Mouse (Mus musculus) stomach, embryonic 14.5 days (tissue): Measurements from ENCODE around the gene Prss16. TPM values are rescaled to one million over a fixed set of nuclear protein-coding genes. Genes with fewer than 3 reads are reported as not detected.
A peak's percentile ranks its signal among the peaks of the same experiment; 100 is the strongest.

Experiments
- ATAC-seq: fragments of 200-750 bp; cut with Nextera tagmentation; 2 replicates; pipeline ENCODE4 v1.8.0; 2017; ENCODE audit warnings: low read depth, moderate TSS enrichment; ENCODE audit not compliant: insufficient number of reproducible peaks, insufficient read depth, low FRiP score
- H3K27ac ChIP-seq: fragments of 300-500 bp; sonication (generic); 2 replicates; pipeline ENCODE4 v1.5.1; 2014; ENCODE audit warnings: mild to moderate bottlenecking, low read length, moderate library complexity, mixed read lengths
- H3K27me3 ChIP-seq: fragments of 300-500 bp; sonication (generic); 2 replicates; pipeline ENCODE4 v1.6.1; 2014; ENCODE audit warnings: low read length, control low read depth, mixed read lengths; ENCODE audit not compliant: control insufficient read depth, insufficient read depth
- H3K36me3 ChIP-seq: fragments of 300-500 bp; sonication (generic); 2 replicates; pipeline ENCODE4 v1.6.1; 2014; ENCODE audit warnings: mild to moderate bottlenecking, control low read depth, low read length, moderate library complexity, mixed read lengths; ENCODE audit not compliant: control insufficient read depth, insufficient read depth
- H3K4me1 ChIP-seq: fragments of 300-500 bp; sonication (generic); 2 replicates; pipeline ENCODE4 v1.6.1; 2014; ENCODE audit warnings: low read length, control low read depth, mixed read lengths; ENCODE audit not compliant: control insufficient read depth, insufficient read depth
- H3K4me2 ChIP-seq: fragments of 300-500 bp; sonication (generic); replicated peaks from 2 replicates; pipeline ENCODE4 v1.6.1; 2014; ENCODE audit warnings: low read depth, low read length, control low read depth
- H3K4me3 ChIP-seq: fragments of 300-500 bp; sonication (generic); 2 replicates; pipeline ENCODE4 v1.5.1; 2014; ENCODE audit warnings: low read depth, low read length, control low read depth
- H3K9ac ChIP-seq: fragments of 300-500 bp; sonication (generic); replicated peaks from 2 replicates; pipeline ENCODE4 v1.6.1; 2014; ENCODE audit warnings: low read depth, mild to moderate bottlenecking, control low read depth, low read length, moderate library complexity, mixed read lengths
- H3K9me3 ChIP-seq: fragments of 300-500 bp; sonication (generic); 2 replicates; pipeline ENCODE4 v1.6.1; 2016; ENCODE audit warnings: low read depth, low read length, control low read depth; ENCODE audit not compliant: control insufficient read depth
- WGBS: fragments of 180-500 bp; shearing (Covaris S2); extraction: QIAGEN DNeasy Blood & Tissue Kit; methylation state at CpG from one replicate; pipeline ENCODE4 v1.1.7; 2014; 5-methylcytosine and 5-hydroxymethylcytosine counted together
- polyA plus RNA-seq: library from polyadenylated mRNA; unstranded; fragments of >200 nt; fragmentation: Nextera tagmentation; extraction: Ambion mirVana; gene quantifications from 2 replicates; pipeline ENCODE4 v1.2.1, GENCODE M21; 2014

Prss16 gene
- polyA plus RNA-seq, 1 experiment from 2014 or later, result 0.75 TPM

DNA sequence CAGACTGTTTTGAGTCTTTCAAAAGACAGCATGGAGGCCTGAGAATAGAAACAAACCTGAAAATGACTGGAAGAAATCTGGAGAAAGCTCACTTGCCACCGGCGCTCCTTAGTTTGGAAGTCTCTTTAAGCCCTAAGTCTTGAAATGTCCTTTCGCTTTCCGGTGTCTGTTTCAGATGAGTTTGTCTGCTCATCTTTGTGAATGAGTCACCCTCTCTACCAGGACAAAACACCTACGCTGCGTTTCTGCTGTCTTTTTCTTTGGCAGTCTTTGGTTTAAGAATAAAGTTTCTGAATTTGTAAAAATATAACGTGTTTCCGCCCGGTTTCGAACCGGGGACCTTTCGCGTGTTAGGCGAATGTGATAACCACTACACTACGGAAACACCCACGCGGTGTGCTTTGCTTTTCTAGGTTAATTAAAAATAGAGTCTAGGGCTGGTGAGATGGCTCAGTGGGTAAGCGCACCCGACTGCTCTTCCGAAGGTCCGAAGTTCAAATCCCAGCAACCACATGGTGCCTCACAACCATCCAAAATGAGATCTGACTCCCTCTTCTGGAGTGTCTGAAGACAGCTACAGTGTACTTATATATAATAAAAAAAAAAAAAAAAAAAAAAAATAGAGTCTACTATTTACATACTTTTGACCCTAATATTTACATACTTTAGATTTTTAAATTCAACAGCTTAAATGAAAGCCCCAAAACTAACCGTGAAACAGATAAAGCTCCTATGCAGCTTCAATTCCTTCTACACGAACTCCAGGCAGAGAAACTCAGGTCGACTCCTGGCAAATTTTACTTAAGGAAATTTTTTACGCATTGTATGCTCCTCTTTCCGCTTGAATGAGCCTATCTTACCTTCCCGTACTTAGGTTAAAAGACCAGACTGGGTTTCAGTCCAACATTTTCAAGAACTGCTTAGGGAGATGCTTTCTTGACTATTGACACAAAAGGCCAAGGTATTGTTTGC lies 6.2 kb upstream of the Prss16 start:
- peak; percentile 81 for ATAC-seq
- 0 out of 2 replicates have a peak, but pooled peaks cover 4% of the 10 kb centered on the region for H3K4me1 ChIP-seq
- WGBS, result 15% methylated on average over 27 of the region's 27 CpGs
- H3K4me2 ChIP-seq, result 0 out of 2 replicates have a peak overlapping the region, but pooled peaks have one; percentile 33
- H3K9ac ChIP-seq, result no peak overlapping the region
- H3K4me3 ChIP-seq, result peak overlapping the region; percentile 8
- H3K36me3 ChIP-seq, result no peaks in the 10 kb centered on the region
- no peaks in the 10 kb centered on the region; the same call in 1 of the 2 replicates for H3K9me3 ChIP-seq
- peaks cover 34% of the 10 kb centered on the region for H3K27me3 ChIP-seq
- H3K27ac ChIP-seq, result no peak overlapping the region

- no peaks in the 10 kb centered on the region; the same call in 1 of the 2 replicates for H3K9me3 ChIP-seq
- no peak overlapping the region for H3K27ac ChIP-seq
- peaks cover 42% of the 10 kb centered on the region for H3K27me3 ChIP-seq
- no peak for ATAC-seq
- H3K36me3 ChIP-seq, result no peaks in the 10 kb centered on the region
- H3K4me3 ChIP-seq, result peak overlapping the region; percentile 5; the same call in 1 of the 2 replicates
- WGBS, result 14% methylated on average over 17 of the region's 17 CpGs
- H3K4me1 ChIP-seq, result 0 out of 2 replicates have a peak, but pooled peaks cover 4% of the 10 kb centered on the region
- no peak overlapping the region for H3K9ac ChIP-seq
- H3K4me2 ChIP-seq, result peak overlapping the region; percentile 33
Observed at GRCm38 (mm10) chr13:22014411-22014845, 4.9 kb upstream of the Prss16 start.

DNA sequence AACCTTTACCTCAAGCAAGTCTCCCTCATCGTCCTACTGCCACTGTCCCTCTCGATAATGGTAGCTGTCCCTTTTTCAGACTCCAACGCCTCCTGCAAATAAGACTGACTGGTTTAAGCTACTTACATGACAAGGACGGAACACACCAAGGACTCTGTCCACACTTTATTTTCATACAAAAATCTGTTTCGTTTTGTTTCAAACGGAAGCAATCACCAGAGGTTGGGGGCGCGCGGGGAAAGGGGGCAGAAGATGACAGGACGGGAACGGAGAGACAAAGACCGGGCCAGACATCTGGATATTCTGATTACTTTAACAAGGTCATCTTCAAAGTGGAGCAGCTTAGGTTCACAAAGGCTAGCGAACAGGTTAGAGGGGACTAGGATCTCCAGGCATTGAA lies 4.2 kb upstream of the Prss16 start:
- WGBS, result 23% methylated on average over 13 of the region's 13 CpGs
- 0 out of 2 replicates have a peak, but pooled peaks cover 4% of the 10 kb centered on the region for H3K4me1 ChIP-seq
- H3K36me3 ChIP-seq, result no peaks in the 10 kb centered on the region
- ATAC-seq, result no peak
- H3K27ac ChIP-seq, result no peak overlapping the region
- H3K4me3 ChIP-seq, result no peak overlapping the region
- H3K9me3 ChIP-seq, result no peaks in the 10 kb centered on the region; the same call in 1 of the 2 replicates
- H3K27me3 ChIP-seq, result peaks cover 49% of the 10 kb centered on the region
- no peak overlapping the region for H3K4me2 ChIP-seq
- no peak overlapping the region for H3K9ac ChIP-seq

DNA sequence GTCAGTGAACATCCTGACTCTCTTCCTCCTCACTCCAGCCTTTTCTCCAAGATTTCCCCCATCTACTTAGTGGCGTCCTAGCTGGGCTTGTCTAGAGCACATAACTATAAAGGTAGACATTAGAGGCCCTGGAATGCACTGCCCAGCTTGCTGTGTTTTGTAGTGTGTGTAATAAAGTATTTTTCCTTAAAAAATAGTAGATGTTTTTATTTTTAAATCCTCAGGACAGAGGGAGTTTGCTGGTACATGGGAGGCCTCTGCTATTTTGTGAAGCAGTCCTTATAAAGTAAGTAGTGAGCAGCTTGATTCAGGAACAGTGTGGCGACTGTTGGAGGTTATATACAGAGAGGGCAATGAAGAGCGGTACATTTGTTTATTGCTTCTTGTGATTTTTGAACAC lies 835 bp downstream of the Prss16 start:
- peaks cover 64% of the 10 kb centered on the region for H3K27me3 ChIP-seq
- WGBS, result 81% methylated on average over 3 of the region's 3 CpGs

DNA sequence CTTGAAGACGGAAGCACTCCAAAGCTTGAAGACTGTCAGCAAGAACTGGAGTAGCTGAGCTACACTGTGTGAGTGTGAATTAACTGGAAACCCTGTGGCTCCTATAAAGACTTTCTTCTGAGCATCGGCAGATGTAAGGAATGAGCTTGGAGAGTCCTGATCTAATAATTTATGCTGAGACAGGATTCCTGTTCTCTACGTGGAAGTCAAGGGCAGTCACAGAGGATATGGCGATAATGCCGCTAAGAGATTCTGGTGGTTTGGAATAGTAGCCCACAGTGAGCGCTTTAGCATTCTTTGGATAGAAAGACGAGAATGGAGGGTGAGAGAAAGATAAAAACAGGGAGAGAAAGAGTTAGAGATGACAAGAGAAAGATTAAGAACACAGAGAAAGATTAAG lies 1.7 kb downstream of the Prss16 start:
- no peak for ATAC-seq
- 53% methylated on average over 7 of the region's 7 CpGs for WGBS
- Histone ChIP-seq H3K4me3 (no peak overlapping the region), H3K27ac (no peak overlapping the region), H3K27me3 (peaks cover 65% of the 10 kb centered on the region), H3K9ac (no peak overlapping the region), H3K4me1 (peaks cover 4% of the 10 kb centered on the region; the same call in 1 of the 2 replicates), H3K9me3 (no peaks in the 10 kb centered on the region), H3K36me3 (no peaks in the 10 kb centered on the region), H3K4me2 (no peak overlapping the region)

More for the DNA sequence above, 835 bp downstream of the Prss16 start:
- peaks cover 4% of the 10 kb centered on the region; the same call in 1 of the 2 replicates for H3K4me1 ChIP-seq
- H3K9ac ChIP-seq, result no peak overlapping the region
- H3K9me3 ChIP-seq, result no peaks in the 10 kb centered on the region
- no peaks in the 10 kb centered on the region for H3K36me3 ChIP-seq
- H3K4me2 ChIP-seq, result no peak overlapping the region
- ATAC-seq, result no peak
- no peak overlapping the region for H3K27ac ChIP-seq
- no peak overlapping the region for H3K4me3 ChIP-seq

DNA sequence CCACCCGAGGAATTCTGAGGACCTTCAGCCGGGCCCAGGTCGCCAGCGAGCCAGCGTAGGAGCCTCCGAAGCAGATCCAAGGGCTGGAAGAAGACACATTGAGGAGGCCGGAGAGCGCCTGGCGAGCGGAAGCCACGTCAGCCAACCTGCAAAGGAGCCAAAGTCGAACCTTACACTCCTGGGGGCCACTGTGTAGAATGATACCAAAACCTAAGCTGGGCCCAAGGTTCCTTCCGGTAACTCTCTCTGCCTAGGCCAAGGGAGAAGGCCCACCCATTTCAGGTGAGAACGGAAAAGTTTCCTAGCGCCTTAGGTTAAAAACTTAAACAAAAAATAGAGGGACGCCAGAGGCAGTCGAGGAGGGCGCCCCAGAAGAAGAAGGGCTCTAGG lies 2.4 kb downstream of the Prss16 start:
- no peak overlapping the region for H3K9ac ChIP-seq
- ATAC-seq, result no peak
- no peak overlapping the region for H3K27ac ChIP-seq
- peak overlapping the region; percentile 87 for H3K4me2 ChIP-seq
- peak overlapping the region; percentile 45 for H3K4me3 ChIP-seq
- H3K4me1 ChIP-seq, result peaks cover 4% of the 10 kb centered on the region; the same call in 1 of the 2 replicates
- H3K9me3 ChIP-seq, result no peaks in the 10 kb centered on the region
- 5% methylated on average over 18 of the region's 18 CpGs for WGBS
- H3K36me3 ChIP-seq, result no peaks in the 10 kb centered on the region
- H3K27me3 ChIP-seq, result peaks cover 61% of the 10 kb centered on the region

DNA sequence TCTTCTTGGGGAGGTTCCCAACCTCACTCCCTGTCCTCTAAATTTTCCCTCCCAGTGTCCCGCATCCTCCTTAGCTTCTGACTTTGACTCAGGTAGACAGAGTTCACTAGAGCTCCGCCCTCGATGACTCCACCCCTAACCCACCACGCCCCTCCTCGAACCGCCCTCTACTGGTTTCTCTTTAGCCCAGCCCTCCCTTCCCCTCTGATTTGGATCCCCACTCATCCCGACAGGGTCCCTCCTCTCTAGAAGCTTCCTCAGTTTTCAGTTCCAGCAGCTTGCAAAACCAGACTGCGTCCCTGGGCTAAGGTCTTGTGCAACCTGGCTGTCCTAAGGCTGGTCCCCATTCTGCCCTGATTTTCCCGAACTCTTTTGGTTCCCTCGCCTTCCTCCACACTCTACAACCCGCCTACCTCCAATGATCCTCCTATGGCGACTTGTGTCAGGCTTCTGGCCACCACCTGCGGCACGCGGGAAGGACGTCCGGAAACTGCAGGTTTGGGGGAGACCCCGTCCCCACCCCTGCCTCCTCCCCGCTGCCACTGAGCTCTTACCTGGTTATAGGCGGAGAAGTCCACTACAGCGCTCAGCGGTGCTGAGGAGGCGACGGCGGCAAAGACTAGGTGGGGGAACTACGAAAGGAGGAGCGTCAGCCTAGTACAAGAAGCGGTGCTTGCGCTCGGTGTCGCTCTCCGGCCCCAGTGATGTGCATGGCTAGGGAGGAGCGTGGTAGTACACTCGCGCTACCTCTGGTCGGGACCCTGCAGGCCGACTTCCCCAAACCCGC lies 3.0 kb downstream of the Prss16 start:
- ATAC-seq, result peak; percentile 87
- WGBS, result under 1% methylated on average over 38 of the region's 38 CpGs
- H3K36me3 ChIP-seq, result no peaks in the 10 kb centered on the region
- H3K4me3 ChIP-seq, result peak overlapping the region; percentile 45
- peak overlapping the region; percentile 87 for H3K4me2 ChIP-seq
- H3K9me3 ChIP-seq, result no peaks in the 10 kb centered on the region
- H3K4me1 ChIP-seq, result peaks cover 4% of the 10 kb centered on the region; the same call in 1 of the 2 replicates
- H3K9ac ChIP-seq, result no peak overlapping the region
- H3K27ac ChIP-seq, result no peak overlapping the region
- H3K27me3 ChIP-seq, result peaks cover 59% of the 10 kb centered on the region
